Mouse (Mus musculus) stomach, postnatal 0 days (tissue): ENCODE results near the gene Tc2n.

Source experiments
- CTCF ChIP-seq: IDR thresholded peaks from 2 replicates; pipeline ENCODE4 v1.5.1; 2016; ENCODE audit warnings: antibody characterized with exemption, low read depth, mild to moderate bottlenecking, moderate library complexity
- EP300 ChIP-seq: optimal IDR thresholded peaks from 2 replicates; pipeline ENCODE3; 2016; ENCODE audit warnings: antibody characterized with exemption

DNA sequence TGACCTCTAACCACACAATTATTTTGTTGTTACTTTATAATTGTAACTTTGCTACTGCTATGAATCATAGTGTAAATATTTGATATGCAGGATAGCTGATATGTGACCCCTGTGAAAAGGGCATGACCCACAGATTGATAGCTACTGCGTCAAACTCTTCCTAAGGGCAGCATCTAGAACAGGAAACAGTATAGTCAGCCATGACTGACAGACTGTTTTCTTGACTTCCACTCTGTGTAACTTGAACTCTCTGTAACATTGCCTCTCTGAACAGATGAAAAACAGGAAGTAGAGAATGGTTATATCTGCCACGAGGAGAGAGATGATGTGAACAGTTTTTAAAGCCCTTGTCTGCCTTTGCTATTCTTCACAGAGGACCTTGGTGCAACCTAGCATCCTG lies 21.7 kb upstream of the Tc2n start:
- TF ChIP-seq CTCF (no peak), EP300 (no peak)
